Mouse (Mus musculus) cortical plate, adult 2 months (tissue): ENCODE data around the gene Defa32.
"Not testable (repeated sequence)": the region's sequence is repeated elsewhere in the genome, so short reads cannot be mapped to it uniquely, and the experiment has no call there.

Experiments used
- CTCF ChIP-seq: fragments of 200-500 bp; IDR thresholded peaks from 2 replicates; pipeline ENCODE4 v1.5.1; 2011; ENCODE audit warnings: mild to moderate bottlenecking, control low read depth, low read length; ENCODE audit not compliant: insufficient read depth; ENCODE audit errors: extremely low read depth
- POLR2A ChIP-seq: fragments of 200-500 bp; IDR thresholded peaks from 2 replicates; pipeline ENCODE4 v1.6.1; 2011; ENCODE audit warnings: mild to moderate bottlenecking, low read length, control low read depth; ENCODE audit not compliant: insufficient read depth; ENCODE audit errors: extremely low read depth

- not testable (repeated sequence) for TF ChIP-seq POLR2A, CTCF
These were observed at the start of gene Defa32 for GRCm38 (mm10) chr8:21528732-21529131.
